In genomic region chr5:149658741-149659413, GRCm38 (mm10) we compare ENCODE assay signal across 28 mouse cellular contexts. TPM values are rescaled to one million over a fixed set of nuclear protein-coding genes. Genes with fewer than 3 reads are reported as not detected.
A peak's percentile ranks its signal among the peaks of the same experiment; 100 is the strongest.
DNase-seq lines count a peak whose midpoint lies in the region; ATAC-seq and TF ChIP-seq lines count a peak whose summit lies in the region.
"Had no signal": no experiment of that assay in that cellular context is flagged by ENCODE, and none has a peak within 500 bp of the region (broad histone marks: within the 10 kb centered on the region; RNA-seq: fewer than 3 reads in every experiment).

No protein-coding gene starts in this region.

- 0 out of 2 replicates have a peak, but pooled peaks cover 3% of the 10 kb centered on the region for H3K9me3 ChIP-seq in midbrain, embryonic 14.5 days (ENCODE audit: control insufficient read depth, low read length)
- H3K9me3 ChIP-seq in midbrain, embryonic 16.5 days (replicated peaks; ENCODE audit: control insufficient read depth, low read length, poor library complexity, severe bottlenecking): no peaks in the 10 kb centered on the region
- no peaks in the 10 kb centered on the region for H3K9me3 ChIP-seq in ES-E14 (ENCODE audit: control insufficient read depth, insufficient read depth, low read depth, low read length)
- H3K9me3 ChIP-seq: forebrain, embryonic 15.5 days; heart, embryonic 15.5 days; hindbrain, embryonic 15.5 days had no signal

- H3K4me1 ChIP-seq in midbrain, embryonic 14.5 days (ENCODE audit: control insufficient read depth, insufficient read depth, low read length): no peaks in the 10 kb centered on the region
- H3K4me1 ChIP-seq in midbrain, embryonic 16.5 days (ENCODE audit: control insufficient read depth, insufficient read depth, low read length): no peaks in the 10 kb centered on the region
- H3K4me1 ChIP-seq in ES-E14 (ENCODE audit: control insufficient read depth in 2 of 2, insufficient read depth in 2 of 2, low read length in 2 of 2, poor library complexity in 1 of 2): peaks cover 0 to 5% of the 10 kb centered on the region in 2 experiments; a peak in 2 of 4 replicates
- H3K4me1 ChIP-seq: embryonic facial prominence, embryonic 13.5 days; forebrain, embryonic 12.5 days; forebrain, embryonic 15.5 days; heart, embryonic 12.5 days; heart, embryonic 15.5 days; hindbrain, embryonic 15.5 days had no signal

- H3K4me3 ChIP-seq in midbrain, embryonic 14.5 days (replicated peaks; ENCODE audit: low read depth, low read length): no peak overlapping the region
- no peak overlapping the region for H3K4me3 ChIP-seq in midbrain, embryonic 16.5 days (ENCODE audit: low read depth, low read length)
- H3K4me3 ChIP-seq in ES-E14 (ENCODE audit: insufficient read depth in 1 of 2, low read depth in 1 of 2, low read length in 2 of 2, poor library complexity in 1 of 2, severe bottlenecking in 1 of 2): no peak overlapping the region
- H3K4me3 ChIP-seq: embryonic facial prominence, embryonic 10.5 days; embryonic facial prominence, embryonic 13.5 days; erythroblast, embryonic 14.5 days; forebrain, embryonic 12.5 days; forebrain, embryonic 15.5 days; heart, embryonic 12.5 days; heart, embryonic 15.5 days; hindbrain, embryonic 10.5 days; hindbrain, embryonic 15.5 days had no signal

- peak; percentile 49 for DNase-seq in midbrain, embryonic 14.5 days
- DNase-seq in ES-E14 (ENCODE audit: low read depth, low spot score) (no peak), R1 (ENCODE audit: low read depth, low spot score) (peak; percentile 75)
- DNase-seq in adrenal gland, postnatal 14 days: no peak
- DNase-seq: adrenal gland, postnatal 10 days; cerebellum, adult 11-12 months; cerebellum, adult 8-10 months; cerebellum, postnatal 10 days; cerebellum, postnatal 36 days; embryo, embryonic 11 days; gastrocnemius, postnatal 25 days; heart, adult 18-20 months; heart, postnatal 10 days; heart, postnatal 36 days had no signal

- H3K9ac ChIP-seq in midbrain, embryonic 14.5 days (replicated peaks; ENCODE audit: low read length): no peak overlapping the region
- H3K9ac ChIP-seq in midbrain, embryonic 16.5 days (ENCODE audit: low read depth, low read length): no peak overlapping the region
- no peak overlapping the region for H3K9ac ChIP-seq in ES-E14 (ENCODE audit: insufficient read depth, low read depth, low read length, poor library complexity, severe bottlenecking)
- H3K9ac ChIP-seq: embryonic facial prominence, embryonic 13.5 days; forebrain, embryonic 12.5 days; forebrain, embryonic 15.5 days; heart, embryonic 12.5 days; heart, embryonic 15.5 days; hindbrain, embryonic 15.5 days had no signal

- H3K27ac ChIP-seq in midbrain, embryonic 14.5 days (replicated peaks; ENCODE audit: low read depth, low read length): no peak overlapping the region
- H3K27ac ChIP-seq in midbrain, embryonic 16.5 days (ENCODE audit: low read length): no peak overlapping the region
- no peak overlapping the region; the same call in 1 of the 2 replicates for H3K27ac ChIP-seq in ES-E14 (ENCODE audit: insufficient read depth, low read depth, low read length, poor library complexity, severe bottlenecking)
- H3K27ac ChIP-seq: embryonic facial prominence, embryonic 10.5 days; embryonic facial prominence, embryonic 13.5 days; forebrain, embryonic 12.5 days; forebrain, embryonic 15.5 days; heart, embryonic 15.5 days; hindbrain, embryonic 10.5 days; hindbrain, embryonic 15.5 days had no signal

- H3K27me3 ChIP-seq in midbrain, embryonic 14.5 days (ENCODE audit: control insufficient read depth, insufficient read depth, low read length): no peaks in the 10 kb centered on the region
- no peaks in the 10 kb centered on the region for H3K27me3 ChIP-seq in midbrain, embryonic 16.5 days (ENCODE audit: control insufficient read depth, insufficient read depth, low read depth, low read length)
- H3K27me3 ChIP-seq: embryonic facial prominence, embryonic 13.5 days; forebrain, embryonic 12.5 days; forebrain, embryonic 15.5 days; heart, embryonic 12.5 days; heart, embryonic 15.5 days; hindbrain, embryonic 15.5 days; Patski had no signal

- H3K36me3 ChIP-seq in midbrain, embryonic 14.5 days (ENCODE audit: control insufficient read depth, insufficient read depth, low read length): no peaks in the 10 kb centered on the region
- H3K36me3 ChIP-seq in midbrain, embryonic 16.5 days (ENCODE audit: control insufficient read depth, insufficient read depth, low read length): no peaks in the 10 kb centered on the region
- H3K36me3 ChIP-seq in ES-E14 (ENCODE audit: control insufficient read depth, insufficient read depth, low read length, poor library complexity, severe bottlenecking): no peaks in the 10 kb centered on the region
- H3K36me3 ChIP-seq: embryonic facial prominence, embryonic 10.5 days; embryonic facial prominence, embryonic 13.5 days; forebrain, embryonic 12.5 days; forebrain, embryonic 15.5 days; heart, embryonic 12.5 days; heart, embryonic 15.5 days; hindbrain, embryonic 10.5 days; hindbrain, embryonic 15.5 days had no signal

- H3K4me2 ChIP-seq in midbrain, embryonic 14.5 days (ENCODE audit: low read length): no peak overlapping the region
- no peak overlapping the region for H3K4me2 ChIP-seq in midbrain, embryonic 16.5 days (ENCODE audit: low read length)
- H3K4me2 ChIP-seq: embryonic facial prominence, embryonic 13.5 days; forebrain, embryonic 12.5 days; forebrain, embryonic 15.5 days; heart, embryonic 12.5 days; heart, embryonic 15.5 days; hindbrain, embryonic 15.5 days had no signal

- in situ Hi-C loops in ES-E14 (cut with MboI; ENCODE audit: low sequenced_read_pairs in 2 of 2, unreplicated experiment in 2 of 2): loop anchor here in 1 of 2 experiments (25.0 kb wide), 1 partner anchor 97 kb away; no protein-coding TSS in a partner anchor

- no peak for ATAC-seq in midbrain, embryonic 14.5 days (ENCODE audit: low FRiP score, low TSS enrichment)
- no peak for ATAC-seq in midbrain, embryonic 16.5 days
- ATAC-seq in cerebellum, adult (ENCODE audit: insufficient number of reproducible peaks, low FRiP score, low TSS enrichment): no peak
- ATAC-seq: CD4-positive, CD25-positive, alpha-beta regulatory T cell, adult 4 months; forebrain, embryonic 15.5 days; intestine, postnatal 0 days; Patski had no signal

- 66% methylated on average over 9 of the region's 9 CpGs for WGBS in midbrain, embryonic 14.5 days
- 64% methylated on average over 9 of the region's 9 CpGs for WGBS in midbrain, embryonic 16.5 days

TF ChIP-seq in ES-E14, 5 proteins besides CTCF, POLR2A, EP300 and RAD21:
- TF ChIP-seq CHD2 (IDR thresholded peaks at IDR 0.05; ENCODE audit: low read depth, low read length) (peak; percentile 70; the same call in 1 of the 2 replicates), ZNF384 (IDR thresholded peaks at IDR 0.05; ENCODE audit: low read depth, low read length) (no peak)

RNA-seq across cellular contexts. Expression of gene B3glct, which starts 19.2 kb away (rescaled TPM):
- 18.2 and 19.0 TPM in 2 replicates for polyA plus RNA-seq in midbrain, embryonic 14.5 days (2014; fragmentation: Nextera tagmentation; extraction: Ambion mirVana)
- 17.5 and 18.5 TPM in 2 replicates for polyA plus RNA-seq in midbrain, embryonic 16.5 days (2015; fragmentation: Nextera tagmentation; extraction: Ambion mirVana)
- total RNA-seq in ES-E14 (2012; rRNA removed): 6.0 and 7.2 TPM in 2 replicates
- total RNA-seq in adrenal gland, postnatal 14 days (2021): 20.5 and 22.9 TPM in 2 replicates

RNA-seq across cellular contexts. Expression of gene Hsph1, which starts 22.7 kb away (rescaled TPM):
- polyA plus RNA-seq in midbrain, embryonic 14.5 days (2014; fragmentation: Nextera tagmentation; extraction: Ambion mirVana): 59.8 and 104 TPM in 2 replicates
- 103 and 128 TPM in 2 replicates for polyA plus RNA-seq in midbrain, embryonic 16.5 days (2015; fragmentation: Nextera tagmentation; extraction: Ambion mirVana)
- 80.4 and 98.3 TPM in 2 replicates for total RNA-seq in ES-E14 (2012; rRNA removed)
- 62.0 and 113 TPM in 2 replicates for total RNA-seq in adrenal gland, postnatal 14 days (2021)

Comparison
In these comparisons a context has a peak if more than half of its experiments do, and no peak if none do; other contexts are left out.
1. DNase-seq: peak in midbrain, embryonic 14.5 days (single experiment) and R1 (single experiment); none in ES-E14 (single experiment) and adrenal gland, postnatal 14 days (single experiment).